Mouse (Mus musculus) liver, adult (tissue): Measurements from ENCODE around the gene Gm20388.

Source experiments
- GATA4 ChIP-seq: IDR thresholded peaks from 2 replicates; pipeline ENCODE4 v1.6.1; 2014; ENCODE audit warnings: mild to moderate bottlenecking, low read length; ENCODE audit not compliant: insufficient replicate concordance

Gene Gm20388

GRCm38 (mm10) chr8:122030965-122031364, 2120.3 kb downstream of the Gm20388 start:
- no peak for TF ChIP-seq GATA4

GRCm38 (mm10) chr8:122032741-122033140, 2122.1 kb downstream of the Gm20388 start:
- TF ChIP-seq GATA4, result no peak

GRCm38 (mm10) chr8:122035543-122035942, 2124.9 kb downstream of the Gm20388 start:
- TF ChIP-seq GATA4, result no peak

GRCm38 (mm10) chr8:122036325-122036724, 2125.7 kb downstream of the Gm20388 start:
- TF ChIP-seq GATA4, result no peak

GRCm38 (mm10) chr8:122037279-122037678, 2126.6 kb downstream of the Gm20388 start:
- no peak for TF ChIP-seq GATA4

GRCm38 (mm10) chr8:122038076-122038475, 2127.4 kb downstream of the Gm20388 start:
- TF ChIP-seq GATA4, result no peak

GRCm38 (mm10) chr8:122039452-122039851, 2128.8 kb downstream of the Gm20388 start:
- TF ChIP-seq GATA4, result no peak

- no peak for TF ChIP-seq GATA4
Observed at GRCm38 (mm10) chr8:122047206-122047870, 2136.7 kb downstream of the Gm20388 start.

- TF ChIP-seq GATA4, result no peak
Observed at GRCm38 (mm10) chr8:122049266-122049665, 2138.6 kb downstream of the Gm20388 start.

GRCm38 (mm10) chr8:122049923-122050322, 2139.3 kb downstream of the Gm20388 start:
- no peak for TF ChIP-seq GATA4

GRCm38 (mm10) chr8:122050620-122051019, 2140.0 kb downstream of the Gm20388 start:
- TF ChIP-seq GATA4, result no peak

- no peak for TF ChIP-seq GATA4
Observed at GRCm38 (mm10) chr8:122055321-122055720, 2144.7 kb downstream of the Gm20388 start.

- no peak for TF ChIP-seq GATA4
Observed at GRCm38 (mm10) chr8:122056113-122056512, 2145.5 kb downstream of the Gm20388 start.

- TF ChIP-seq GATA4, result no peak
Observed at GRCm38 (mm10) chr8:122056882-122057281, 2146.2 kb downstream of the Gm20388 start.

- TF ChIP-seq GATA4, result no peak
Observed at GRCm38 (mm10) chr8:122058510-122058909, 2147.9 kb downstream of the Gm20388 start.

GRCm38 (mm10) chr8:122058951-122059350, 2148.3 kb downstream of the Gm20388 start:
- TF ChIP-seq GATA4, result no peak
